Mouse (Mus musculus): ENCODE data around the gene Abcd3. TPM values are rescaled to one million over a fixed set of nuclear protein-coding genes. Genes with fewer than 3 reads are reported as not detected.

Abcd3 gene
- polyA plus RNA-seq, 1 experiment from 2014 or later: 42.8 TPM

DNA sequence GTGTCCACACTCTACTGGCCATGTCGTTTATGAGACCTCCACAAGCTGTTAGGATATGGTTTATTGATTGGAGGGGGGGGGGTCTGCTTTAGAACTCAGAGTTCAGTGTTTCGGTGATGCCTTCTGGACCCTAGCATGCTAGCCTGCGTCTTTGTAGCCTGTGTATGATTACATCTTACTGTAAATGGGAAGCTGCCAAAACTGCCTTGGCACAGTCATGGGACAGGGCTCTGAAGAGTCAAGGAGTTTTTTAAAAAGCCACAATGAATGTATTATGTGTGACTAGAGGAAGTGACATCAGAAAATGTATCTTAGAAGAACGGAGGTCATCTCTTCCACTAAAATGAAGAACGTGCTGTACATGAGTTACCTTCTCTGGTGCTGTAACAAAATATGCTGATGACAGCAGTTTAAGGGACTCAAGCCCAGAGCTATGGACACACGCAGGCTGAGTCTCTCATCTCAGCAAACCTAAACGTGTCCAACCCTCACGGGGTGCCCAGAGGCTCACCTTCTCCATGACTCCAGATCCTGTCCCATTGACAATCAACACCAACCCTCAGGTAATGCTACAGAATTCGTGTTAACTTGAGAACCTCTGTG lies 26.4 kb upstream of the Abcd3 start:
- no peak for DNase-seq (ENCODE audit: low spot score)
- Histone ChIP-seq H3K36me3 (no peaks in the 10 kb centered on the region), H3K4me1 (peaks cover 4% of the 10 kb centered on the region; the same call in 1 of the 2 replicates), H3K27me3 (ENCODE audit: low read depth, poor library complexity, severe bottlenecking) (no peaks in the 10 kb centered on the region), H3K4me3 (no peak overlapping the region), H3K27ac (no peak overlapping the region), H3K9me3 (replicated peaks) (no peaks in the 10 kb centered on the region)
- 83% methylated on average over 9 of the region's 9 CpGs for WGBS

DNA sequence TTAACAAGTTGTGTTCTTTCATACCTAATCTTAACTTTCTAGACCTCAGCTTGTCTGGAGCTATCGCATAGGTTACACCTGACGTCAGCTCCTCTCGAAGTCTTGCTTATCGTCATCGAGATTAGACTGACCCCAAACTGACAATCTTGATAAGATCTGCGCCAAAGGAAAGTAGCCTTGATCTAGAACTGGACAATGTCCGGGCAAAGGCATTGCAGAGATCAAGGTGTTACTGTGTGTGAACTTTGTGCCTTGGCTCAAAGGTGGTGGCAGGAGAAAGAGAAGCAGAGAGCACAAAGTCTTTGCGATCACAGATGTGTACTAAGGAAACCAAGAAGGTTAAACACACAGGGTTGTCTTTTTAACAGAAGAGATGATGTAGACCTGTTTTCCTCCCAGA lies 25.2 kb upstream of the Abcd3 start:
- Histone ChIP-seq H3K36me3 (no peaks in the 10 kb centered on the region), H3K4me1 (peaks cover 4% of the 10 kb centered on the region; the same call in 1 of the 2 replicates), H3K4me3 (no peak overlapping the region), H3K27ac (no peak overlapping the region), H3K27me3 (ENCODE audit: low read depth, poor library complexity, severe bottlenecking) (no peaks in the 10 kb centered on the region), H3K9me3 (replicated peaks) (no peaks in the 10 kb centered on the region)
- no peak for DNase-seq (ENCODE audit: low spot score)
- 91% methylated on average over 8 of the region's 8 CpGs for WGBS

DNA sequence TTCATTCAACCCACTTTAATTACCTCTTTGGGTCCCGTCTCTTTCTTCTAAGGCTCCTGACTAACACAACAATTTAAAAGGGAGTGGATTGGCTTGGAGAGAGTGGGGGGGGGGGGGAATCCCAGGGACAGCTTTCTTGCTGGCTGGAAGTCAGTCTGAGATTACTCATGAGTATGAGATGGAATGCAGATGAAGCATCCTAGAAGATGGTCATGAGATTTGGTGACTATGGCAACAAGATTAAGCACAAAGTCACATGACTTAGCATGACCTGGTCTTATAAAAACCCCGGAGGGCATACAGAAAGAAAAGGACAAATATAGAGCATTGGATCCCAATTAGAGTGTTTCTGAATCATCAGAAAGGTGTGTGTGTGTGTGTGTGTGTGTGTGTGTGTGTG lies 19.6 kb upstream of the Abcd3 start:
- H3K4me1 ChIP-seq: no peaks in the 10 kb centered on the region
- H3K4me3 ChIP-seq: no peak overlapping the region
- 85% methylated on average over 2 of the region's 2 CpGs for WGBS
- no peak for DNase-seq (ENCODE audit: low spot score)
- H3K27ac ChIP-seq: no peak overlapping the region
- H3K9me3 ChIP-seq (replicated peaks): no peaks in the 10 kb centered on the region
- no peaks in the 10 kb centered on the region for H3K36me3 ChIP-seq
- H3K27me3 ChIP-seq (ENCODE audit: low read depth, poor library complexity, severe bottlenecking): no peaks in the 10 kb centered on the region

- no peaks in the 10 kb centered on the region for H3K4me1 ChIP-seq
- no peaks in the 10 kb centered on the region for H3K27me3 ChIP-seq (ENCODE audit: low read depth, poor library complexity, severe bottlenecking)
- no peaks in the 10 kb centered on the region for H3K9me3 ChIP-seq (replicated peaks)
- no peak overlapping the region for H3K4me3 ChIP-seq
- H3K27ac ChIP-seq: no peak overlapping the region
- no peak for DNase-seq (ENCODE audit: low spot score)
- 91% methylated on average over 4 of the region's 4 CpGs for WGBS
- H3K36me3 ChIP-seq: no peaks in the 10 kb centered on the region
Observed at GRCm38 (mm10) chr3:121834250-121834649, 19.1 kb upstream of the Abcd3 start.

DNA sequence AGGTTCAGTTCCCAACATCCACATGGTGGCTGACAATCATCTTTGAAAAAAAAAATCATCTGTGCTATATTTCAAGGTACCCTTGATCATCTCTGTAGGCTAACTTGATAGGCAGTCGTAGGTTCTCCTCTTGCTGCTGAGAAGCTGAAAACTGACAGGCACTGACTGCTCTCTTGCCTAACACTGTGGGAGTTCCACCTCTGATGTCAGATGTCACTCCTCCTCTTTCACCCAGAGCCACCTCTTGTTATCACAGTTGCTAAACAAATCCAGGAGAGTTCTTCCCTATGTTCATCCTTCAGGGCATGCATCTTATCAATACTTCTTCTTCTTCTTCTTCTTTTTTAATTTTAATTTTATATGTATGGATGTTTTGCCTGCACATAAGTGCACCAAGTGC lies 10.0 kb upstream of the Abcd3 start:
- H3K4me3 ChIP-seq: no peak overlapping the region
- DNase-seq (ENCODE audit: low spot score): no peak

GRCm38 (mm10) chr3:121824319-121824718 lies 9.2 kb upstream of the Abcd3 start:
- no peak for DNase-seq (ENCODE audit: low spot score)
- H3K4me3 ChIP-seq: no peak overlapping the region
- WGBS: 95% methylated on average over 1 of the region's 1 CpGs
- no peaks in the 10 kb centered on the region for H3K36me3 ChIP-seq
- peaks cover 6% of the 10 kb centered on the region for H3K4me1 ChIP-seq
- no peaks in the 10 kb centered on the region for H3K27me3 ChIP-seq (ENCODE audit: low read depth, poor library complexity, severe bottlenecking)
- no peaks in the 10 kb centered on the region for H3K9me3 ChIP-seq (replicated peaks)
- H3K27ac ChIP-seq: no peak overlapping the region

More for the DNA sequence above, 10.0 kb upstream of the Abcd3 start:
- Histone ChIP-seq H3K36me3 (no peaks in the 10 kb centered on the region), H3K9me3 (replicated peaks) (no peaks in the 10 kb centered on the region), H3K27ac (no peak overlapping the region), H3K4me1 (peaks cover 6% of the 10 kb centered on the region), H3K27me3 (ENCODE audit: low read depth, poor library complexity, severe bottlenecking) (no peaks in the 10 kb centered on the region)
- 69% methylated on average over 1 of the region's 1 CpGs for WGBS

DNA sequence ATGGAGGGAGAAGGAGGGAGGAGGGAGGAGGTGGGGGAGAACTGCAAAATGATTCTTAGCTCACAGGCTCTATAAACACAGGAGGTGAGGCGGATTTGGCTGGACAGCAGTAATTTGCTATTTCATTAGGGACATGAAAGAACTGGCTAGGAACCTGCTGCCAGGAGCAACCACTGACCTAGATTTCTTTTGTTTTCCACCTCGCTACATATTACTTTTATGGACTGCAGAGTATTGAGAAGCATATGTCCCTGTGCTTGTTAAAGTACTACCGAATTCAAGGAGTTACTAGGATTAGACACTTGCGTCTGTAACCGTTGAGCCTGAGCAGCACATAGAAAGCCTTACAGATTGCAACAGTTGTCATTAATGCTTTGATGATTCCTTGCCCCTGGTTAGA lies 7.5 kb upstream of the Abcd3 start:
- no peak for DNase-seq (ENCODE audit: low spot score)
- Histone ChIP-seq H3K9me3 (replicated peaks) (no peaks in the 10 kb centered on the region), H3K4me1 (peaks cover 9% of the 10 kb centered on the region), H3K27ac (no peak overlapping the region), H3K27me3 (ENCODE audit: low read depth, poor library complexity, severe bottlenecking) (no peaks in the 10 kb centered on the region), H3K4me3 (no peak overlapping the region), H3K36me3 (no peaks in the 10 kb centered on the region)
- 87% methylated on average over 5 of the region's 5 CpGs for WGBS

GRCm38 (mm10) chr3:121821559-121822143 lies 6.5 kb upstream of the Abcd3 start:
- Histone ChIP-seq H3K9me3 (replicated peaks) (no peaks in the 10 kb centered on the region), H3K27me3 (ENCODE audit: low read depth, poor library complexity, severe bottlenecking) (no peaks in the 10 kb centered on the region), H3K4me1 (peaks cover 9% of the 10 kb centered on the region), H3K27ac (no peak overlapping the region), H3K4me3 (no peak overlapping the region), H3K36me3 (no peaks in the 10 kb centered on the region)
- no peak for DNase-seq (ENCODE audit: low spot score)
- WGBS: 84% methylated on average over 8 of the region's 8 CpGs

DNA sequence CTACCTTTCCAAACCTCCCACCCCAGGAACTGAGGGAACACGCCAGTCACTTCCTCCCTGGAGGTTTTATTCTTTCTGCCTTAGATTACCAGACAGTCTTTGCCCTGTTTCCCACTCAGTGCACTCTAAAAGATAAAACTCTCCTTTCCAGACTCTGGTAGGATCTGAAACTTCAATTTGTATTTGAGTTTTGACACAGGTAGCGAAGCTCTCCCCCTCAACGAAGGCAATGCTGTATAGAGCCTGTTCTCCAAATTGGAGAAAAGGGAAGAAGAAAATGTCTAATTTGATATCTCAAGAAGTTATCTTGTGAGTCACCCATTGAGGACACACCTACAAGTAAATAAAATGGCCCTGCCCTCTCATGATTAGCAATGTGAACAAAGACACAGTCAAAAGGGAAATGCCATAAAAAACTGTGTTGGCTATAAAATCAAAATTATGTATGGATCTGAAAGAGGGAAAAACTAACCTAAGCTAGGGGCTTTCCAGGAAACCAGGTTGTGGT lies 4.6 kb upstream of the Abcd3 start:
- DNase-seq (ENCODE audit: low spot score): no peak
- WGBS: 87% methylated on average over 3 of the region's 3 CpGs

DNA sequence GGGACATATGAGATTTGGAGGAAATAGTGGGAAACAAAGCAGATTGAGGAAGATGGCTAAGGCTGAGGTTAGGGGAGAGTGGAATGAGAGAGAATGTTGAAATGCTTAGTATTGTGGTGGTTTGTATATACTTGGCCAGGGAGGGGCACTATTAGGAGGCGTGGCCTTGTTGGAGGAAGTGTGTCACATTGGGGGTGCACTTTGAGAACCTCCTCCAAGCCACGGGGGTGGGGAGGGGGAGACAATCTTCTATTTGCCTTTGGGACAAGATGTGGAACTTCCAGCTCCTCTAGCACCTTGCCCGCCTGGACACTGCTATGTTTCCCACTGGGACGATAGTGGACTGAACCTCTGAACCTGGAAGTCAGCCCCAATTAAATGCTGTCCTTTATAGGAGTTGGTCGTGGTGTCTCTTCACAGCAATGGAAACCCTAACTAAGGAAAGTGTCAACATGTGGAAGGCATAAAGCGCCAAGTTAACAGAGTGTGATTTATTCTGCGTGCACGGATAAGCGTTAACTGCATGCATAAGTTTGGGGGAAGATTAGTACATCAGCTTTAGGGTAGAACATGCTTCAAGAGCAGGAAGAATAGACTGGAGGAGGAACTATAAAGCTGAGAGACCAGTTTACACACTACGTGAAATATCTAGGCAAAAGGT lies 3.8 kb upstream of the Abcd3 start:
- no peak overlapping the region for H3K4me3 ChIP-seq
- 81% methylated on average over 10 of the region's 10 CpGs for WGBS
- no peaks in the 10 kb centered on the region for H3K9me3 ChIP-seq (replicated peaks)
- peaks cover 18% of the 10 kb centered on the region for H3K4me1 ChIP-seq
- no peaks in the 10 kb centered on the region for H3K36me3 ChIP-seq
- H3K27ac ChIP-seq: no peak overlapping the region
- no peaks in the 10 kb centered on the region for H3K27me3 ChIP-seq (ENCODE audit: low read depth, poor library complexity, severe bottlenecking)
- DNase-seq (ENCODE audit: low spot score): no peak

More for the DNA sequence above, 4.6 kb upstream of the Abcd3 start:
- Histone ChIP-seq H3K27me3 (ENCODE audit: low read depth, poor library complexity, severe bottlenecking) (no peaks in the 10 kb centered on the region), H3K4me3 (no peak overlapping the region), H3K36me3 (no peaks in the 10 kb centered on the region), H3K4me1 (peaks cover 17% of the 10 kb centered on the region), H3K27ac (no peak overlapping the region), H3K9me3 (replicated peaks) (no peaks in the 10 kb centered on the region)

GRCm38 (mm10) chr3:121815549-121816235 lies 590 bp upstream of the Abcd3 start:
- no peaks in the 10 kb centered on the region for H3K27me3 ChIP-seq (ENCODE audit: low read depth, poor library complexity, severe bottlenecking)
- WGBS: 33% methylated on average over 16 of the region's 16 CpGs
- H3K9me3 ChIP-seq (replicated peaks): no peaks in the 10 kb centered on the region
- peak overlapping the region; percentile 98 for H3K27ac ChIP-seq
- H3K4me1 ChIP-seq: peaks cover 23% of the 10 kb centered on the region
- no peaks in the 10 kb centered on the region for H3K36me3 ChIP-seq
- peak overlapping the region; percentile 93 for H3K4me3 ChIP-seq
- no peak for DNase-seq (ENCODE audit: low spot score)

DNA sequence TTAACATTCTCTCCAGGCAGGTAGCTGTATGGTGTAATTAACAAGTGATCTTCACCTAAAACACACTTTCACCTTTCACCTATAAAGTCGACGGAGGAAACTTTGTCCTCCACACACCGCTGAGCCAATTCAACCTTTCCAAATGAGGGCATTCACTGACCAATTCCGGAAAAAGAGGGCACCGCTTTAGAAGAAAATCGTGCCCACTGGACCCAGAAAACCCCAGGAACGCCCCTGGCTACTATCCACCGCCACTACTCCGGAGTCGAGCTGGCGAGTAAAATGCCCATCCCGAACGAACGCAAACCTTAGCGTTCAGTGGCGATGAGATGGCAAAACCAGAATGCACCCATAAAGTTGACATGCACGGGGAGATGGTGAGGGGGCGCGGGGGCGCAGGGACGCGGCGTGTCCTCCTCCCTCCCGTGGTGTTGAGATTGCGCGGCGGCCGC lies 663 bp downstream of the Abcd3 start:
- WGBS: under 1% methylated on average over 28 of the region's 28 CpGs

GRCm38 (mm10) chr3:121813834-121814233 lies 1.3 kb downstream of the Abcd3 start:
- H3K27ac ChIP-seq: no peak overlapping the region
- H3K27me3 ChIP-seq (ENCODE audit: low read depth, poor library complexity, severe bottlenecking): no peaks in the 10 kb centered on the region
- 75% methylated on average over 5 of the region's 5 CpGs for WGBS
- H3K4me3 ChIP-seq: peak overlapping the region; percentile 93
- H3K4me1 ChIP-seq: peaks cover 16% of the 10 kb centered on the region; the same call in 1 of the 2 replicates
- DNase-seq (ENCODE audit: low spot score): no peak
- H3K36me3 ChIP-seq: no peaks in the 10 kb centered on the region
- no peaks in the 10 kb centered on the region for H3K9me3 ChIP-seq (replicated peaks)

More for the DNA sequence above, 663 bp downstream of the Abcd3 start:
- H3K27ac ChIP-seq: peak overlapping the region; percentile 98
- H3K4me1 ChIP-seq: peaks cover 18% of the 10 kb centered on the region; the same call in 1 of the 2 replicates
- no peaks in the 10 kb centered on the region for H3K27me3 ChIP-seq (ENCODE audit: low read depth, poor library complexity, severe bottlenecking)
- H3K36me3 ChIP-seq: no peaks in the 10 kb centered on the region
- DNase-seq (ENCODE audit: low spot score): no peak
- peak overlapping the region; percentile 93 for H3K4me3 ChIP-seq
- no peaks in the 10 kb centered on the region for H3K9me3 ChIP-seq (replicated peaks)

Measured in limb, embryonic 10.5 days (tissue).